Mouse (Mus musculus) spleen, adult 2 months (tissue): ENCODE results near the gene Slc22a3. TPM values are rescaled to one million over a fixed set of nuclear protein-coding genes. Genes with fewer than 3 reads are reported as not detected.

Source experiments
- DNase-seq, 2 experiments: peaks; one replicate each; pipeline versions ENCODE4 v3.0.0 to v3.0.0-alpha.2; 2012 to 2021; ENCODE audit warnings: low spot score in 2 of 2, low read depth in 1 of 2
- H3K27ac ChIP-seq: fragments of 200-500 bp; 2 replicates; pipeline ENCODE4 v1.5.1; 2012; ENCODE audit warnings: low read length, inconsistent platforms; ENCODE audit not compliant: insufficient read depth
- H3K27me3 ChIP-seq: fragments of 200-500 bp; 2 replicates; pipeline ENCODE4 v1.6.1; 2012; ENCODE audit warnings: mild to moderate bottlenecking, moderate library complexity, low read length, inconsistent platforms; ENCODE audit not compliant: control insufficient read depth, insufficient read depth
- H3K36me3 ChIP-seq: fragments of 200-500 bp; 2 replicates; pipeline ENCODE4 v1.6.1; 2012; ENCODE audit warnings: mild to moderate bottlenecking, low read length, inconsistent platforms; ENCODE audit not compliant: control insufficient read depth, insufficient read depth
- H3K4me1 ChIP-seq: fragments of 200-500 bp; 2 replicates; pipeline ENCODE4 v1.6.1; 2011; ENCODE audit warnings: inconsistent platforms; ENCODE audit not compliant: control insufficient read depth, insufficient read depth, insufficient read length
- H3K4me3 ChIP-seq: fragments of 200-500 bp; 2 replicates; pipeline ENCODE4 v1.5.1; 2011; ENCODE audit warnings: mild to moderate bottlenecking, inconsistent platforms; ENCODE audit not compliant: insufficient read depth, insufficient read length; ENCODE audit errors: extremely low read depth
- CTCF ChIP-seq: fragments of 200-500 bp; IDR thresholded peaks from 2 replicates; pipeline ENCODE4 v1.5.1; 2011; ENCODE audit warnings: mild to moderate bottlenecking, inconsistent platforms; ENCODE audit not compliant: insufficient read depth, insufficient read length, insufficient replicate concordance; ENCODE audit errors: extremely low read depth
- POLR2A ChIP-seq: fragments of 200-500 bp; IDR thresholded peaks from 2 replicates; pipeline ENCODE4 v1.6.1; 2011; ENCODE audit warnings: low read depth, low read length, inconsistent platforms
- WGBS: fragments of 180-500 bp; shearing (Covaris S2); methylation state at CpG from one replicate; pipeline ENCODE4 v1.1.7; 2018; 5-methylcytosine and 5-hydroxymethylcytosine counted together
- polyA plus RNA-seq: library from polyadenylated mRNA; depleted of rRNA; stranded (reverse); fragments of >200 nt; gene quantifications from 2 replicates; pipeline ENCODE4 v1.2.3, GENCODE M21; 2012

The Slc22a3 gene
- polyA plus RNA-seq, 1 experiment: 2.1 TPM

- Histone ChIP-seq H3K27ac (no peak overlapping the region), H3K27me3 (no peaks in the 10 kb centered on the region), H3K36me3 (no peaks in the 10 kb centered on the region), H3K4me1 (no peaks in the 10 kb centered on the region), H3K4me3 (no peak overlapping the region)
- WGBS: 46% methylated on average over 2 of the region's 2 CpGs
- TF ChIP-seq CTCF: no peak
- no peak for TF ChIP-seq POLR2A
- no peak for DNase-seq
Observed at GRCm38 (mm10) chr17:12382531-12382930, 125.0 kb downstream of the Slc22a3 start.

- H3K27ac ChIP-seq: no peak overlapping the region
- WGBS: 80% methylated on average over 2 of the region's 2 CpGs
- H3K27me3 ChIP-seq: no peaks in the 10 kb centered on the region
Observed at GRCm38 (mm10) chr17:12381579-12381978, 125.9 kb downstream of the Slc22a3 start.

GRCm38 (mm10) chr17:12380287-12380686 is 127.2 kb downstream of the Slc22a3 start:
- no peak overlapping the region for H3K27ac ChIP-seq
- no peaks in the 10 kb centered on the region for H3K36me3 ChIP-seq
- TF ChIP-seq POLR2A (no peak), CTCF (no peak)
- WGBS: 87% methylated on average over 4 of the region's 4 CpGs
- no peak for DNase-seq
- H3K4me3 ChIP-seq: no peak overlapping the region
- H3K4me1 ChIP-seq: no peaks in the 10 kb centered on the region
- H3K27me3 ChIP-seq: no peaks in the 10 kb centered on the region

More at GRCm38 (mm10) chr17:12381579-12381978, 125.9 kb downstream of the Slc22a3 start:
- TF ChIP-seq CTCF: no peak
- TF ChIP-seq POLR2A: no peak
- DNase-seq: no peak
- Histone ChIP-seq H3K36me3 (no peaks in the 10 kb centered on the region), H3K4me1 (no peaks in the 10 kb centered on the region), H3K4me3 (no peak overlapping the region)

- DNase-seq: no peak
- Histone ChIP-seq H3K4me3 (no peak within 1 kb of the TSS), H3K4me1 (no peaks in the 10 kb centered on the region), H3K36me3 (no peaks in the 10 kb centered on the region), H3K27ac (no peak within 1 kb of the TSS), H3K27me3 (no peaks in the 10 kb centered on the region)
- no peak for TF ChIP-seq CTCF
- no peak for TF ChIP-seq POLR2A
- WGBS: 82% methylated on average over 11 of the region's 11 CpGs
Observed at GRCm38 (mm10) chr17:12377981-12378705, 129.4 kb downstream of the Slc22a3 start, which contains the start of gene Plg. TSS of gene Plg (plus strand) at chr17:12378608.

GRCm38 (mm10) chr17:12373601-12374144 is 133.8 kb downstream of the Slc22a3 start:
- TF ChIP-seq CTCF: no peak
- no peak for TF ChIP-seq POLR2A
- Histone ChIP-seq H3K36me3 (no peaks in the 10 kb centered on the region), H3K27ac (no peak overlapping the region), H3K4me3 (no peak overlapping the region), H3K27me3 (no peaks in the 10 kb centered on the region), H3K4me1 (no peaks in the 10 kb centered on the region)
- no peak for DNase-seq
- WGBS: 75% methylated on average over 3 of the region's 3 CpGs

- H3K4me1 ChIP-seq: no peaks in the 10 kb centered on the region
- H3K4me3 ChIP-seq: no peak overlapping the region
- WGBS: under 1% methylated on average over 4 of the region's 4 CpGs
Observed at GRCm38 (mm10) chr17:12372021-12372420, 135.5 kb downstream of the Slc22a3 start.

GRCm38 (mm10) chr17:12371310-12371925 is 136.1 kb downstream of the Slc22a3 start:
- 8% methylated on average over 10 of the region's 10 CpGs for WGBS
- H3K4me1 ChIP-seq: no peaks in the 10 kb centered on the region
- no peak overlapping the region for H3K27ac ChIP-seq
- TF ChIP-seq CTCF (no peak), POLR2A (no peak)
- DNase-seq: peak in 1 of 2 experiments; percentile 14
- no peak overlapping the region for H3K4me3 ChIP-seq
- no peaks in the 10 kb centered on the region for H3K36me3 ChIP-seq
- H3K27me3 ChIP-seq: no peaks in the 10 kb centered on the region

More at GRCm38 (mm10) chr17:12372021-12372420, 135.5 kb downstream of the Slc22a3 start:
- TF ChIP-seq CTCF: peak; percentile 84; the same call in 1 of the 2 replicates
- TF ChIP-seq POLR2A: no peak
- Histone ChIP-seq H3K36me3 (no peaks in the 10 kb centered on the region), H3K27me3 (no peaks in the 10 kb centered on the region), H3K27ac (no peak overlapping the region)
- peak; percentile 47 to 63 for DNase-seq
